Mouse (Mus musculus): ENCODE measurements around the gene Slc9a8.

GRCm38 (mm10) chr2:167434570-167434969 is 13.1 kb downstream of the Slc9a8 start:
- TF ChIP-seq POLR2A (IDR thresholded peaks at IDR 0.05; ENCODE audit: low read depth, low read length) (no peak), CTCF (IDR thresholded peaks at IDR 0.05; ENCODE audit: extremely low read depth, insufficient read length, insufficient replicate concordance, low read depth, low read length) (no peak)

Data from small intestine, adult 2 months (tissue).